Mouse (Mus musculus): ENCODE data around the gene Cphx2.
"Not testable (repeated sequence)": the region's sequence is repeated elsewhere in the genome, so short reads cannot be mapped to it uniquely, and the experiment has no call there.

The Cphx2 gene

DNA sequence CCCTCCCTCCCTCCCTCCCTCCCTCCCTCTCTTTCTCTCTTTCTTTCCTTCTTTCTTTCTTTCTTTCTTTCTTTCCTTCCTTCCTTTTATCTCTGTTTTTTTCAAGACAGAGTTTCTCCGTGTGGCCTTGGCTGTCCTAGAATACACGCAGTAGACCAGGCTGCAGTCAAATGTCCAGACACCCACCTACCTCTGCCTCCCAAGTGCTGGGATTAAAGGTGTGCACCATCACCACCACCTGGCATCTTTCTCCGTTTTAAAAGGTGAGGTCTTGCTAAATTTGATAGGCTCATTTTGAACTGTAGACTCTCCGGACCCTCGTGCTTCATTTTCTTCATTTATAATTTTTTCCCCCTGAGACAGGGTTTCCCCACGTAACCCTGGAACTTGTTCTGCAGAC, at the start of gene Cphx2:
Gene Cphx2 (plus strand): TSS at position 301 of the 400 bp plus-strand sequence.
- DNase-seq (ENCODE audit: low spot score in 2 of 2): not testable (repeated sequence)

- DNase-seq (ENCODE audit: low spot score in 2 of 2): not testable (repeated sequence)
Measured at GRCm38 (mm10) chr14:26034364-26034763, 47.0 kb upstream of the Cphx2 start.

DNA sequence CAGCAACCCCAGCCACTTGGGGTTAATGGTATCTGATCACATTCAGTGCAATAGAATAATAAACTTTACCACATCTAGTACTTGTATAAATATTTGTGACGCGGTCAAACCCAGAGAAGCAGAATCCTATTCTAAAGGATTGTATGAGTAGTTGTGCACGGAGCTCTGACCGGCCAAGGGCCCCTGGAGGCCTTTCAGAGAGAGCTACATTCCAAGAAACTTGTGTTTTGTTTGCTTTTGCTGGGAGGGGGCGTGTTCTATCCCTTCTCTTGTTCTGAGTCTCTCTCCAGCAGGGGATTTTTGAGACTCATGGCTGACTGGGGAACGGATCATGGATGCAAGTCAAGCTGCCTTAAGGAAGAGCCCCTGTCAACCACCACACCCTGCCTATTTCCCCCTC, 45.9 kb upstream of the Cphx2 start:
- DNase-seq (ENCODE audit: low spot score in 2 of 2): not testable (repeated sequence)

GRCm38 (mm10) chr14:26042611-26043010, 38.7 kb upstream of the Cphx2 start, which contains the start of gene Gm9780:
Gene Gm9780, minus strand, starts transcription at chr14:26042711.
- not testable (repeated sequence) for DNase-seq (ENCODE audit: low spot score in 2 of 2)

GRCm38 (mm10) chr14:26045007-26045406, 36.3 kb upstream of the Cphx2 start:
- DNase-seq (ENCODE audit: low spot score in 2 of 2): not testable (repeated sequence)

DNA sequence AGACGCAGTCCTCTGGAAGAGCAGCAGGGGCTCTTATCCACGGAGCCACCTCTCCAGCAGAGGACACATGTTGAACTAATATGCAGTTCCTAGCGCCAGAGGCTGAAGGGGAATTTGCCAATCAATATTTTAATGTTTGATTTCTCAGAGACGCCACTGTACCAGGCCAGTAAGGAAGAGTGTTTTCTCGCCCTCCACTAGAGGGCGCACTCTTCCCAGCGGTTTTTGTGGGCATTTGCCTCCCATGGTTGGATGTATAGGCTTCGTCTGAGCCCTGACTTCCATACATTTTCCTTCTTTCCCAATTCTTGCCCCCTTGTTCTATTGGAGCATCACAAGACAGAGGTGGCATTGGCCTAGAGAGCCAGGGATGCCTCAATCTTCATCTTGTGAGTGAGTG, 34.3 kb upstream of the Cphx2 start:
- DNase-seq (ENCODE audit: low spot score in 2 of 2): not testable (repeated sequence)

DNA sequence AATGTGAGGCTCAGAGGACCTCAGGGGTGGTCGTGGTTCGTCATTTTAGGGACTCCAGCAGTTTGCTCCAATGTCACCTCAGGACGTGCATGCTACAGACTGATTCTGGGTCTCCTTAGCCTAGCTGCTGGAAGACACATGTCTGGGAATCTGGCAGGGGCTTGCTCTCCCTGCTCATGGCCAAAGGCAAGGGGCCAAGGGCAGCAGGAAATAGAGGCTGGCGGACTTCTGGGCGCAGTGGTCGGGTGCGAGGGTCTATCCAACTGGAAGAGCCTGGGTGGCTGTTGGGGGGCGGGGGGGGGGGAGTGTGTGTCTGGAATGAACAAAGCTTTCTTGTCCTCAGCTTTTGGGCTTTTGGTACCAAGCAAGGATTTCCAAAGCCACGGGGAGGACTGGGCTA, 32.5 kb upstream of the Cphx2 start:
- not testable (repeated sequence) for DNase-seq (ENCODE audit: low spot score in 2 of 2)

DNA sequence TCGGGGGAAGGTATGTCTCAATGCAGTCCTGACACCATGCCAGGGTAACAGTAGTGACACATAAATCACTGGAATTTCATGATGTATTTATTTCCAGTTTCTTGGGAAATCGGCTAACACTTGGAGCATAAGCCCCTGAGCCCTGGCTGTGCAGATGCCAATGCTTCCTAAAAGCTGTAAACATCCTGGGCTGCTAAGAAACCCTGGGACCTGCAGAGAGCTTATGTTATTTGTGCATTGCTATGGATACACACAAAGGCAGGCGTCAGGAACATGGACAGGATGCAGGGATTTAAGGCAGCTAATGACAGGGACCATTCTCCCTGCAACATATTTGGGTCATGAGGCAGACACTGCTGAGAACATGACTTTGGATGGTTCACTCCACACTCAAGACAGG, 23.1 kb upstream of the Cphx2 start:
- not testable (repeated sequence) for DNase-seq (ENCODE audit: low spot score in 2 of 2)

DNA sequence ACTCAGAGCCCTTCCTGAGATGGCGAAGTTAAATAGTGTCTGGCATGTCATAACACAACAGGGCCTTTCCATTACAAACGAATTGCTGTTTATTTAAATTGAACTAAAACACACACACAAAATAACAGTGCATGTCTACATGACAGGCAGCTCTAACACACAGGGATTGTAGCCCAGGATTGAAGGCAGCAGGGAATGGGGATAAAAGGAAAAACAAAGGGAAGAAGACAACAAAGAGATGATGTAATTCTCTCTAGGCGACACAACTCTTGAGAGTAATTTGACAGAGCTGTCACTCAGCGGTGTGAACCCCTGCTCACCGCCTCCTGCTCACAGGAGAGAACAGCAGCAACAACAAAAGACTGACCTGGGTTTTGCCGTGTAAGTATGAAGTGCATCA, 22.0 kb upstream of the Cphx2 start:
- not testable (repeated sequence) for DNase-seq (ENCODE audit: low spot score in 2 of 2)

DNA sequence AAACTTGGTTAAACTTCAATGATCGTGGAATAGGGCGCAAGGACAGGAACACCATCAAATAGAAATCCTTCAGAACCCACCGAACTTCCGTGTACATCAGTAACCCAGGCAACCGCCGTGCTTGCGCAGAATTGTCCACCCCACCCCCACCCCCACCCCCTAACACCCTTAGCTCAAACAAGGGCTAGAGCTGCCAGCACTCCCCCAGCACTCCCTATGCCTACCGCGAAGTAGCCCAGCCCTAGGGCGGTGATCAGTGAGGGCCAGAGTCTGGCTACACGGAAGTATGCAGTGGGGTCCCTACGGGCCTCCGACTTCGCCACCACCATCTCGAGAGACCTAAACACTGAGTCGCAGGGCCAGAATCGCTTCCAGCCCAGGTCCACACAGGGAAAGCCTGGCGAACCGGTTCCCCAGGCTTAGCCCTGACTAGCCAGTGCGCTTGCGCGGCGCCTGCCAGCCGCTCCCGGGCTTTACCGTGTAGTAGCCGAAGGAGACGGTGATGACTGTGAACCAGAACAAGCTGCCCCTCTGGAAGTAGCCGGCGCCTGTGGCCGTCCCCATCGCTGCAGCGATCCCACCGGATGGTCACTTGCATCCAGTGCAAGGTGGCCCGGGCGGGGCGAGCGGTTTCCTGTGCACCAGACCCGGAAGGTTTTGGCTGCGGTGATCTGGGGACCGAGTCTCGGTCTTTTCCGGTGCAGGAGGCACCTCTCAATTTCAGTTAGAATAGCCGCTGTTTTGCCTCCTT, 14.6 kb upstream of the Cphx2 start:
- DNase-seq (ENCODE audit: low spot score in 2 of 2): not testable (repeated sequence)

GRCm38 (mm10) chr14:26067325-26067633, 14.0 kb upstream of the Cphx2 start, which contains the start of gene Tmem254c:
Gene Tmem254c, minus strand, starts transcription at chr14:26067355.
- not testable (repeated sequence) for DNase-seq (ENCODE audit: low spot score in 2 of 2)

GRCm38 (mm10) chr14:26076620-26077390, 4.5 kb upstream of the Cphx2 start:
- not testable (repeated sequence) for DNase-seq (ENCODE audit: low spot score in 2 of 2)

DNA sequence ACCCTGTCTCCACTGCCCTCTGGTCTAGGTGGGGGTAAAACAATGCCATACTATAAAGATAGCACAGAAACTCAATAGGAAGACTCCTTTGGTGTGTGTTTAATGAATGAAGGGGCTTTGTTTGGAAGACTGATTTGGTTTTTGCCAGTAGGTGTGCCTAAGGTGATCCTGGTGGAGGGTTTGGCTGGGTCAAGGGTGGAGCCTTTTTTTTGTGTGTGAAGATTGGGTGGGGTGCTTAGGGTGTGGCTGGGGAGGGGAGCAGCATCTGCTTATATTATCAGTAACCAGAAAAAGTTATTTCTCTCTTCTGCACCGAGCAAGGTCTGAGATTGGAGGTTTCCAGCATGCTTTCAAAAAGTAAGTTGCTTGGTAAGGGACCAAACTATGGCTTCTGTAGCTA, 681 bp downstream of the Cphx2 start, which contains the start of gene Cphx3:
Gene Cphx3 (plus strand): TSS at position 301 of the 400 bp plus-strand sequence.
- not testable (repeated sequence) for DNase-seq (ENCODE audit: low spot score in 2 of 2)

GRCm38 (mm10) chr14:26097622-26098021, 16.3 kb downstream of the Cphx2 start:
- DNase-seq (ENCODE audit: low spot score in 2 of 2): not testable (repeated sequence)

DNA sequence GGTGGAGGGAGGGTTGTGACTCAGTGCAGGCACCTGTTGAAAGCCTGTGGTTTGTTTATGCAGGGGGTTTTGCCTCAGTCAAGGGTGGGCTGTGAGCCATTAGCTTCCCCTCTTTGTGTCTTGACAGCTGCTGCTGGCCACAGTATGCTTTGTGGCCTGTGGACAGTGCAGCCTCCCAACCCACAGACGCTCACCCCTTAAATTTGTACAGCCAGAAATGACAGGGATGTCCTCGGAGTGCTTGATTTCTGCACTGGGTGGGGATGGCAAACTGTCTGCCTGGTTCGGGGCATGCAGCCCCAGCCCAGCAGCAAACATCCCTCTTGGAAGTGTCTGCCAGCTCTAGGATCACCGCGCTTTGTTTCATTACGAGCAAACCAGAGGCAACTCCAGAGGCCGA, 36.8 kb downstream of the Cphx2 start, which contains the start of gene Duxbl2:
Gene Duxbl2 (plus strand): TSS at position 200 of the 400 bp plus-strand sequence.
- not testable (repeated sequence) for DNase-seq (ENCODE audit: low spot score in 2 of 2)

- DNase-seq (ENCODE audit: low spot score in 2 of 2): not testable (repeated sequence)
Measured at GRCm38 (mm10) chr14:26118550-26119000, 37.3 kb downstream of the Cphx2 start.

DNA sequence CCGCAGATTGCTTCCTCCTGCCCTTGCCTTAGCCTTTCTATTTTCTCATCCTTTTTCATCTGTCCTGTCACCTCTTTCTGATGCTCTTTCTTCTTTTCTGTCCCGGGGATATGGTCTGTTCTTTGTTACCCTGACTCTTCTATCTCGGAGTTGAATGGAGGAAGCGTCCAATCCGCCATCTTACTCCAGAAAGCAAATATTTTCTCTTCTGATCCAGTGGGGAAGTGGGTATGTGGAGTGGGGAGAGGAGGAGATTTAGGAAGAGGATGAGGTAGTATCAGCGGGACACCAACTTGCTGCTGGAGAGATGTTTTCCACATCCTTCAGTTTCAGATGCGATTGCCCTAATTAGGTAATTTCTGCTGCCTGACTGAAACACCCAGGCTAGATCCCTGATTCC, 37.8 kb downstream of the Cphx2 start:
- DNase-seq (ENCODE audit: low spot score in 2 of 2): not testable (repeated sequence)

Measured in urinary bladder, postnatal 4 days (tissue).